Mouse (Mus musculus) retina, embryonic 14.5 days (tissue): ENCODE measurements around the gene Kcnh7.

Experiments used
- DNase-seq: peaks from one replicate; pipeline ENCODE4 v3.0.0-alpha.2; 2015; ENCODE audit warnings: low spot score

The Kcnh7 gene

DNA sequence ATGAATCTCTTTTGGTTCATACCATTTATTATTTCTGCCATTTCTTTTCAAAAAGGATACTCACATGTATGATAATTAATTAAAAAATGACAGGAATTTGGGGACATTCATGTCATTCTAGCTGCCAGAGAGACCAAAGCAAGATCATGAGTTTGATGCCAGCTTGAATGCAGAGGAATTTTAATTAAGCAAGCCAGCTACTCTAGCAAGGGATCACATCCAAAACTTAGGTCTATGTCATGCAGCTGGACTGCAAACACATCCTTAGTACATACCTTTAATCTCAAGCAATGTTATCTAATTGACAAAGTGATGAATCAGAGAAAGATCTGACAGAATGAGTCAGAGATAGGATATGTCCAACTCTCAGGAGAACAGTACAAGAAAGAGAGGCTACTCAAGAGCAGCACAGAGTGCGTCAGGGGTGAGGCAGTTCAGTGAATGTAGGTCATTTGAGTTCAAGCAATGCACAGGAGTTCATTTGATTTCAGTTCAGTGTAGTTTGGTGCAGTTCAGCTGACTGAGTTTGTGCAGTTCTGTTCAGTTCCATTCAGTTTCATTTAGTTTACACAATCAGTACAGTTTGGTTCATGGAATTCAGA is 248.7 kb downstream of the Kcnh7 start:
- no peak for DNase-seq

DNA sequence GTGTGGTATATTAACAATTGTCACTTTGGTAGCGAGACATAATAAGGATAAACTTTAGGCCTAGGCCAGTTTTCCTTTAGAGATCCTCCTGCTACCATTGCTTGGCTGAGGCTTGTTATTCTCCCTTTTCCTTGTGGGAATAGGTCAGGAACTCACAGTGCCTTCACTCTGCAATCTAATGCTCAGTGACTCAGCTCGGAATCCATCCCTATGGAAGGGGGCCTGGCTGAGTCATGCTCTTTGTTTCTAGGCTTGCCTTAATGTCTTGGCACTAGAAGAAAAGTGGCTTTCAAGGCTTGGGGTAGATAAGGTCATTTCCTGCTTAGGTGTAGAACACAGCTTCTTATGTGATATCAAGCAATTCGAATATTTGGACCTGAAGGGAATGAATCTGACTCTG is 255.6 kb downstream of the Kcnh7 start:
- DNase-seq = no peak

DNA sequence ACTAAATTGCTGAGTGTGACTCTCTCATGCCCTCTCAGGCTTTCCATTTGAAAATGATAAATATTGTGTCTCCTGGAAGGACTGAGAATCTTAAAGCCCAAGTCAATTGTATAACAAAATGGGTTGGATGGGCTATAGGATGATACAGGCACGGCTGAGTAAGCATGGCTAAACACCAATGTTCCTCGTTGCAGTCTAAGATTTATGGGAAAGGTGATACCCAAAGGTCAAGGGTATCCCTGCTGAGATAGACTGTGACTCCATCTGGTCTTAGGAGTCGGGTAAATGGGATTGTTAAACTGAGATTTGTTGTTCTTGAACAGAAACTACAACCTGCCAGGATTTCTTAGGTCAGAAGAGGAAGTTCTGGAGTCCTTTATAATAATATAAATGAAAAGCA is 256.0 kb downstream of the Kcnh7 start:
- DNase-seq = no peak

DNA sequence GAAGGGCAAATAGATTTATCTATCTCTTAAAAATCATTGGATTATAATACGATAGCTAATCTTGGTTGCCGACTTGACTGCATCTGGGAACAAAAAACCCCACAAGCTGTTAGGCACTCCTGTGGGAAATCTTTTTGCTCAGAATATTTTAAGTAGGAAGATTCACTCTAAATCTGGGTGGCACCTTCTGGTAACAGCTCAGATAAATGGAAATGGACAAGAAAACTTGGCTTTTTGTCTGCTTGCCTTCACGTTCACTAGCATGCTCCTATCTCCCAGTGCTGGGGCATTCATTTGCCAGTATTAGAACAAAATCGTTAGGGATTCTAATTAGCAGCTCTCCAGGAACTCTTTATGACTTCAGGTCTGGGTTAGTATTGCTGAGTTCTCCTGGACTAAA is 260.3 kb downstream of the Kcnh7 start:
- DNase-seq = no peak

DNA sequence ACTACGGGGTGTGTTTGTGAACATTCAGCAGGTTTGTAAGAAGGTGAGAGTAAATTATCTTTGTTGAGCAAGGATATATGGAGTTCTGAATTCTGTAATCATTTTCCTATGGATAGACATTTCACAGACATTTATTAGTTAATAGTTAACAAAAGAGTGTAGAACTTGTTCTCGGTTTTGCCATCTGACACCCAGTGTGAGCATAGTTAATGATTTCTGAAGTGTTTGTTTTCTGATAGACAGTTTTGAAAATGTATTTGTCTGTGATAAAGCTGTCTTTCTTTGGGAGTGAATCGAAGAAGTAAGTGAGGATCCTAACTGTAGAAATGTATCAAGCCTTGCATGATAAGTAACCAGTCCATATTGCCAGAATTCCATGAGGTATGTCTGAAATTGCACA is 276.4 kb downstream of the Kcnh7 start:
- DNase-seq = no peak

DNA sequence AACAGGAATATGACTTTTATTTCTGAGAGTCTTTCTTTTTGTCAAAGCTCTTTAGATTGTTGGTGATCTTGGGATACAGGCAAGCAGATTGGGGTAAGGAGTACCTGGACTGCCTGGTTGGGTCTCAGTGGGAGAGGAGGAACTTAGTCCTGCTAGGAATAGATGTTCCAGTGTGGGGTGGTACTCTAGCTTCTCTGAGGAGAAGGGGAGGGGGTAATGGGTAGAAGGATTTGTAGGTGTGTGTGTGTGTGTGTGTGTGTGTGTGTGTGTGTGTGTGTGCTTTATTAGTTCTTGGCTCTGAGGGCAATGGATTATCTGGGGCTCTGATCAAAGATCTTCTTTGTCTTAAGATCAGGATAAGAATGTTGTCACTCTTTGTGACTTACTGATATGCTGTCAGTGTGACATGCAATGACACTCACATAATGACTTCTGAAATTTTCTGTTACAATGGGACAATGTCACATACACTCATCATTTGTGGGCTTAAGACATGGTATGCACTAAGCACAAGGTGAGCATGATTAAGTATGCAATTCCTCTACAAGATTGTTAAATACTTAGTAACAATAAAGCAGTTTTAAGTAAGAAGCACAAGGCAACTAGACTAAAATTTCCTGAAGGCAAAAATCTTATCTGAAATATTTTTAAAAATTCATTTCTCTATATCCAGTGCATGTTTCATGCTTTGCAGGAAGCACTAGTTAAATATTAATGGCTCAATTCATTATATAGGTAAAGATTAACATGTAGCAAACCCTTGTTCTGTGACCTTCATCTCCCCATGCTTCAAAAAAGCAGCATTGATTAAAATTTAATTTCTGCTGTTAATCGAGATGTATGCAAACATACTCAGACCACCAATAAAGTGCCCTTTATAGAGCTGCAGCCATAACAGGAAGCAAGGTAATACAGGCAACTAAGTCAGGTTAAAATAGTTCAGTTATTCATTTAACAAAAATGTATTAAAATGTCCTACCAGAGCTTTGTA is 281.4 kb downstream of the Kcnh7 start:
- DNase-seq = no peak

DNA sequence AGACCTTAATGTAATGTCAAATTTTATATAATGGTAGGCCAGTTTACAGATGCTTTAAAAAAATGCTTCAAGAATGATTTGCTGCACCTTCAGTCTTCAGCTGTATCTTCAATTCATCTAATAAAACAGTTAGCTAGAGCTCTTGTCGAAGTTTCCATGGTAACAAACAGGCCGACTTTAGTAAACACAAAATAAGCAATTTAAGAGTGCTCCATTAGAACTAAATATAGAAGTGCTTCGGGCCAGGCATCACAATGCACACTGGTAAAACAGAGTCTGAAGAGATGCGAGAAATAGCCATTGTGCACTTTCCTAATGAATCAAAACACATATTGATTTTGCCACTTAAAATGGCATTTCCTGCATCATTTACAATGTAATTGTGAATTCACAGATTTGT is 305.3 kb downstream of the Kcnh7 start:
- no peak for DNase-seq

DNA sequence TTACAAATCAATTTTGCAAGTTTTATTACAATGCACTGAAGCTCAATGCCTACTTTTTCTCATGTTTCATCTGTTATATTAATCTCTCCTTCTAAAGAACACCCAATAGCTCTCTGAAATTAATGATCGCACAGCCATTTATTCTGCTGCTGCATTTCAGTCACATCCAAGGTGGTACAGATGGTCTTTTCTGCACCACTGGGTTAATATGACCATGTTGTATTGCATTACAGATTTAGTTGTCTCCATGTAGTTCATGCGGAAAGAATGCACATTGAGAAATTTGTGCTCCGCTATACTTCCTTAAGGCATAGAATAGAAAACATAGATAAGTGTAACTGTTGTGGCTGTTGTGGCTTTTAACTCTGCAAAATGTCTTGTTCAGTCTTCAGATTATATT is 328.7 kb downstream of the Kcnh7 start:
- DNase-seq = peak; percentile 78

DNA sequence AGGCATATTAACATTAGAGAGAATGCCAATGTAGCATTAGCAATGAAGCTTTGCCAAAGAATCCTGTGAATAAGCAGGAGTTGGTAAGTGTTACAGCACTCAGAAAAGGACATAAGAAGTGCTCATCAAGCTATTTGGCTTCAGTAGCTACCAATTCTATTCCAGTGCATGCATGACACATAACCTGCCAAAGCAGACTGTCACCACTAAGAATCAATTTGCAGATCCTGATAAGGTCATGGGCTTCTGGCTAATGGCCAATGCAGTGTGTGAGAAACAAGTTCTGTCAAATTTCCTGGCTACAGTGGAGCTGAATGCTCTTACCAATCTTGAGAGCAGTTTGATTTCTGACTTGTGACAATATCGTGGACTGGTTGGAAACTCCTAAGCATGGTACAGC is 341.5 kb downstream of the Kcnh7 start:
- no peak for DNase-seq

DNA sequence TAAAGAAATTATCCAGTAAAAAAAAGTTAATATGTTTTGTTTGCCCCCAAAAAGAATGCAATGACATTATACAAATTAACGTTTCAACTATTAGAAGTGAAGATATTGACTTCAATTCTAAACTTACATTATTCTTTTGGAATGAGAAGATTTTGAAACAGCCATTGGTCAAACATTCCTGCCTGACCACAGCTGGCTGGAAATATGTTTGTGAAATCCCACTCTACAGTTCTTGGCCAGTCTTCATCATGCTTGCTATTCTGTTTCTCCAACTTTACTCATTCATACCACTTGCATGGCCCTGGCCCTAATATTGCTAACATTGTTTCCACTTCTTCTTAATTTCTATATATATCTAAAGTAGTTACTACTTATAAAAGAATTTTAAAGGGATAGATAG is 349.8 kb downstream of the Kcnh7 start:
- DNase-seq = no peak

DNA sequence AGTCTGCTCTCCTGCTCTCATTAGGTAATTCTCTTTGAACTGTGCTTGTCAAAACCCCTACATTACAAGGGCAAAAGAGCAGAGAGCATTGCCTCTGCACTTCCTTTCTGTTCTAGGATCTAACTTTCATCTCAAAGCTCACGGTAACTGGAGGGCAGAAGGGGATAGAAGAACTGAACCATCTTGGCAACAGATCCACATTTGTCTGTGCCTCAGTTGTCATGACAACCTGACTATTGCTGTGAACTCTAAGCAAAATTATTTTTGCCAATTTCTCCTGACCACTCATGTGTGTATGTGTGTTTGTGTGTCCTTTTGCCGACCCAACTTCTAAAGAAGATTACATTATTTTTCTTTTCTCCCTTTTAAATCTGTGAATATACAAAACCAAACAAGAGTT is 364.9 kb downstream of the Kcnh7 start:
- no peak for DNase-seq

DNA sequence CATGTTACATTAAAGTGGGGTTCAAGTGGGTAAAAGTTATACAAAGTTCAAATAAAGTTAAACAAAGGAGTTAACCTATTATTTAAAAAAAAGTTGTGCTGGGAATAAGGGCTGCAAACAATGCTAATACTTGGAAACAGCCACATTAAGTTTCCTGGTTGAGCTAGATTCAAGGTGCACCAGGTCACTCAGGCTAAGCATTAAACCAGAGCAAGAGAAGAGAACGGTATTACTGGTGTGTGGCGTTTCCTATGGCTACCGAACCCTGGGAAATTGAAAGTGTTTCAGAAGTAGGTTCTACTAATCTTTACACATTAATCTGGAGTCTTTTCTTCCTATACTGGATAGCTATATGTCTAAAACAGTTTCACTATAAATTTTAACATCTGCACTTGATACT is 368.1 kb downstream of the Kcnh7 start:
- no peak for DNase-seq

DNA sequence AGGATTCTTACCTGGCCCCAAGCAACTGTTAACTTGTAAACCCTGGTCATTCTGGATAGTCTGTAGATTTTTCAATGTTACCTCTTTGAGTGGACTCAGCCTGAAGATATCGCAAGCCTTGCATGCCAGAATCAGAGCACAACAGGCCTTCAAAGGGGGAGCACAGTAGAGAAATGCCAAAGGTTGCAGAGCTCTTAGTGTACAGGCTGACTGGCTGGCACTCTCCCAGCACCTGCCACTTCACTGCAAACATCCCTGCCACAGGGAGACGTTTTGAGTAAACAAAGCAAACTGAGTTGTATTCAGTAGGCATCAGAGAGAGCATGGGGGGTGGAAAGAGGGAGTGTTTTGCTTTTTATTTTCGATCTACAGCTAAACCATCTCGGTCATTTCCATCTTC is 375.3 kb downstream of the Kcnh7 start:
- no peak for DNase-seq

DNA sequence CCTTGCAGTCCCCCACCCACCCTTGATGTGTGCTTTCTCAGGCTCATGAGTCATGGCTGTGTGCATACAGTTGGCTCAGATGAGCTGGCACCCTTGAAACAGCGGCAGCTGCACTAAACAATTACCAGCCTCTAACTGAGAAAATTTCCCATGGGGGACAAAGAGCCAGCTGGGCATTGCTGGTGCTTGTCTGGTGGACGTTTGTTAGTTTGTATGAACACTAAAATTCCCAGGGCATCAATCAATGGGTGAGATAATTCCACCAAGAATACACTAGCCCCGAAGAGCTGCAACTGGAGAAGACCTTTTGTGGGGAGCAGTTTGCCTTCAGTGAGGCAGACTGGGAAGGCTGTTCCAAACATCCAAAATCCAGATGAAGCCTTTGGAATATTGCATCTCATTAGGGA is 376.6 kb downstream of the Kcnh7 start:
- DNase-seq = peak; percentile 61

DNA sequence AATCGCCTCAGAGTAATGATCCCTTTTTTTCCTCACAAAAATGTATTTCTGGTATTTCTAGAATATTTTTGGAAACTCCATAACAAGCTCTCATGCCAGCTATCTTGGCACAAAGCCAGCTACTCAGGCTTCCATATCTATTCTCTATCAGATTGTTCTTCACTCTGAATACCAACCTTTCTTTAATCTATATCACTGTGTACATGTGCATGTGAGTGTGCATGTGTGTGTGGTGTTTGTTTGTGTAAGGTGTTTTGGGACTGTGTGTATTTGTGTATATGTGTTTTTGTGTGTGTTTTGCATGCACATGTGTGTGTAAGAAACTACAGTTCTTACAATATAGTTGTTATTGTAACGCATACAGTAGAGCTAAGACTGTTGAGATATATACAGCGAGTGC is 377.2 kb downstream of the Kcnh7 start:
- no peak for DNase-seq

DNA sequence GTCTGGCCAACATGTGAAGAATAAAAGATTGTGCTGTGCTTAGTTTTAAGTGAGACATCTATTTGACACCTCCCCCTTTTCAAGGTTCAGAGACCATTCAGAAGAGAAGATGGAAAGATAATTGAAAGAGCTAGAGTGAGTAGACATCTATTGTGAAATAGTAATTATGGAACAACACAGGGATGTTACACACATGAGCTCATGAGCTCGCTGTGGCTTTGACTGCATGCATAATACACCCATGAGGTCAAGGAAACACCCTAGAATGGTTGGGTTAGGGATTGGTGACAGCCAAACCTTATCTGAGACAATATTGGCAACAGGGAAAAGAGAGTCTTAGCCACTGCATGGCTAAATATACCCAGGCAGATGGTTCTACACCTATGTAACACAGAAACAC is 380.1 kb downstream of the Kcnh7 start:
- no peak for DNase-seq

DNA sequence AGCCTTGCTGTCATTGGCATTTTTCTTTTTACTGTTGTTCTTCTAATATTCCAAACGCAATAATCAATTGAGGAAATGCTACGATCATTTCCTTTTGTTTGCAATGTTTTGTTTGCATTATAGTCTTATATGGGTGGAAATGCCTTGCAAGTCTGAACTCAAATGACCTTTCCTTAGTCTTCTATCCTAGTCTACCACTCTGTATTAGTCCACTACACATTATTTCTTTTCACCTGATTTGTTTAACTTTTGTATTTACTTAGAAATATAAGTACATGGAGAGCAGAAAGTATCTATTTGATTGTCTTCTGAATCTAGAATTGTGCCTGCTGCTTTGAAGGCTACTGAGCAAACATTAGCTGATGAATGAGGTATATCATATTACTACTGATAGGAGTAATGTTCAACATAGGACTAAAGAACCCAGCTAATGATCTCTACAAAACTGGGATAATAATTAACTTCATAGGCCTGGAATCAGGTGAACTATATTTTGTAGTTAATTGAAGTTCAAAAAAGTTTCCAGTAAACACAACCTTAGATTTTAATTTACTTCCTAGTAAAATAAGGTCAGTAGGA is 399.5 kb downstream of the Kcnh7 start:
- DNase-seq = no peak

DNA sequence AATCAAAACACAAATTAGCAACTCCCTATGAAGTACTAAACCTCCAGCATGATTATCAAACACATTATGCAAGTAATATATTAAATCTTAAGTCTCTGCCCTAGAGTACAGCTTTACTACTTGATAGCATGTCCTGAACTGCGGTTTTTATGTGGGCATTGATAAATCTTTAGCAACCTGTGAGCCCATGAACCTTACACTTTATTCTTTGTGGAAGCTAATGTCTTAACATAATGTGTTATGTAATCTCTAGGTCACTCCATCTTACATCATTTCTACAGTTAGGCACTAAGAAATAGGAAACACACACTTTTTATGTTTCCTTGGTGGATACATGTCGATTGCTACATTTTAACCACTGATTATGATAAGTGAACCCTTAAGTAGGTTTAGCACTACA is 437.8 kb downstream of the Kcnh7 start:
- DNase-seq = no peak

DNA sequence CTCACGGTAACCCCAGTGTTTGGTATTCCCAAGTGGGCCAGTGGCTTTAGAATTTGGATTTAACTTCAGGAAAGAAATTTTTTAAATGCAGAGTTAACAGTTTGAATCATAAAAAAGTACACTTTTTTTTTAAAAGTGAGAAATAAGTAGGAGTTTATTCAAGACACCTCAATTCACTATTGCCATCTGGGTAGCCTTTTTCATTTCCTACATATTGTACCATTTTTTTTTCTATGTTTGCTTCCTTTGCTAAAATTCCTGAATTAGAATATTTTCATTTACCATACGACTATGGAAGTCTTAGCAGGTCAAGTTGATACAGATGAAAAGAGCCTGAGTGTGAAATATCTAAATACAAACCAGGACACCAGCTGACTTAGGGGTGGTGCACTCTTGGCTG is 441.0 kb downstream of the Kcnh7 start:
- no peak for DNase-seq

DNA sequence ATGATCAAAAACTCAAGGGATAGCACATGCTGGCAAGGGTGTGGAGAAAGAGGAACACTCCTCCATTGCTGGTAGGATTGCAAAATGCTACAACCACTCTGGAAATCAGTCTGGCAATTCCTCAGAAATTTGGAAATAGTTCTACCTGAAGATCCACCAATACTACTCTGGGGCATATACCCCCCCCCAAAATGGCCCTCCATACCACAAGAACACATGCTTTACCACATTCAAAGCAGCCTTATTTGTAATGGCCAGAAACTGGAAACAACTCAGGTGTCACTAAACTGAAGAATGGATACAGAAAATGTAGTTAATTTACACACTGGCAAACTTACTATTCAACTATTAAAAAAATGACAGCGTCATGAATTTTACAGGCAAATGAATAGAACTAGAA is 453.4 kb downstream of the Kcnh7 start:
- DNase-seq = no peak

DNA sequence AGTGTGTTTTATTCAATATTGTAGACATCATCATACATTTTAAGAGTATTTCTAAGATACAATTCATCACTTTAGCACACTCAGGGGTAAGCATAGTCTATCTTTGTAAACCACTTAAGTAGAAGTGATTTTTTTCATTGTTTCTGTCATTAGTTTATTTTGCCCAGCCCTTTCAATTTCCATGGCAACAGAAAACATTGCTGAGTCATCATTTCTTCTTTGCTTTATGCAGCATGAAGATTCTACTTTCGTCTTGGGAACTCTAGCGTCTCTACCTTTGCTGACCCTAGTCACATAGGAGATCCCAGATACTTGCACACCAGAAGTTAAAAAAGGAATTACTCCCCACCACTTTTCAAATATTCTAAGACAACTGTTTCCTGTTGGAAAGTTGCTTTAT is 456.4 kb downstream of the Kcnh7 start:
- DNase-seq = no peak

DNA sequence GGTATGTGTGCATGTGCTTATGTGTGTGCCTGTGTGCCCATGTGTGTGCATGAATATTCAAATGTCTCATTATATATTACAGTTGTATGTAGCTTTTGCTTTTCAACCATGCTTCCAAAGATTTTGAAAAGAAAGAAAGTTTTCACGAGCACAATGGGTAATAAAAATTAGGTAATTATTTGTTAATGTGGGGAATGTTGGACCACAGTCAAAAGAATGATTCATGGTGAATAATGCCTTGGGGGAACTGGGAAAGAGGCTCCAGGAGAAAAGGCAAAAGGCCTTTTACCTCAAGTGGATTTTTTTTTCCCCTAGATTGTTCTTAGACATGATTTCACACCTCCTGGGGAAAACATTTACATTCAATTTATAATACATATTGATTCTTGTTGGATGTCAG is 458.1 kb downstream of the Kcnh7 start:
- DNase-seq = no peak

DNA sequence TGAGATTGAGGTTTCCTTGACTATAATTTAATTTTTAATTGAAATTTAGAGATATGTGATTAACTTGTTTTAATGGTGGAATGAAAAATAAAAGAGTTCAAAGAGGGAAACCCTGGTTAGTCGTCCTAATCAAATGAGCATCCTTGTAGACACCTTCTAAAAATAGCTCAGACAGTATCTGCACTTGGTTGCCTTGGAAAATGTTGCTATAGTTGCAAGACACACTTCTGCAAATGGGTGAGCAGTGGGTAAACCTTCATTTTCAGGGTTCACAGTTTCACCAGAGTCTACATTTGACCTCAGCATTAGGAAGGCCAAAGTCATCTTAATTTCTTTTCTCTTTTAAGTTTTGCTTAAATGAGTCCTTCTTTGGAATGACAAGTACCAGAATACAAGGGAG is 465.7 kb downstream of the Kcnh7 start:
- DNase-seq = no peak
